Mouse (Mus musculus): ENCODE data around the gene Adprhl2. TPM values are rescaled to one million over a fixed set of nuclear protein-coding genes. Genes with fewer than 3 reads are reported as not detected.
A peak's percentile ranks its signal among the peaks of the same experiment; 100 is the strongest.

Gene Adprhl2
- polyA plus RNA-seq, 1 experiment: 37.7 TPM

GRCm38 (mm10) chr4:126309211-126309921, 12.1 kb downstream of the Adprhl2 start:
- TF ChIP-seq CTCF (IDR thresholded peaks at IDR 0.05; ENCODE audit: extremely low read depth, insufficient read depth, low read length): no peak
- no peak for TF ChIP-seq POLR2A (IDR thresholded peaks at IDR 0.05; ENCODE audit: extremely low read depth, insufficient read depth, low read length)

GRCm38 (mm10) chr4:126306827-126307226, 14.7 kb downstream of the Adprhl2 start:
- Histone ChIP-seq H3K4me3 (ENCODE audit: insufficient read depth, low read length) (no peak overlapping the region), H3K27ac (ENCODE audit: insufficient read depth, low read length) (no peak overlapping the region), H3K4me1 (ENCODE audit: control insufficient read depth, insufficient read depth, low read length) (no peaks in the 10 kb centered on the region)
- TF ChIP-seq POLR2A (IDR thresholded peaks at IDR 0.05; ENCODE audit: extremely low read depth, insufficient read depth, low read length) (no peak), CTCF (IDR thresholded peaks at IDR 0.05; ENCODE audit: extremely low read depth, insufficient read depth, low read length) (no peak)

More at GRCm38 (mm10) chr4:126309211-126309921, 12.1 kb downstream of the Adprhl2 start:
- H3K4me1 ChIP-seq (ENCODE audit: control insufficient read depth, insufficient read depth, low read length): no peaks in the 10 kb centered on the region
- H3K4me3 ChIP-seq (ENCODE audit: insufficient read depth, low read length): no peak overlapping the region
- no peak overlapping the region for H3K27ac ChIP-seq (ENCODE audit: insufficient read depth, low read length)

- no peak overlapping the region for H3K27ac ChIP-seq (ENCODE audit: insufficient read depth, low read length)
- H3K4me1 ChIP-seq (ENCODE audit: control insufficient read depth, insufficient read depth, low read length): no peaks in the 10 kb centered on the region
- no peak overlapping the region for H3K4me3 ChIP-seq (ENCODE audit: insufficient read depth, low read length)
- TF ChIP-seq POLR2A (IDR thresholded peaks at IDR 0.05; ENCODE audit: extremely low read depth, insufficient read depth, low read length) (no peak), CTCF (IDR thresholded peaks at IDR 0.05; ENCODE audit: extremely low read depth, insufficient read depth, low read length) (no peak)
Observed at GRCm38 (mm10) chr4:126306058-126306457, 15.4 kb downstream of the Adprhl2 start.

DNA sequence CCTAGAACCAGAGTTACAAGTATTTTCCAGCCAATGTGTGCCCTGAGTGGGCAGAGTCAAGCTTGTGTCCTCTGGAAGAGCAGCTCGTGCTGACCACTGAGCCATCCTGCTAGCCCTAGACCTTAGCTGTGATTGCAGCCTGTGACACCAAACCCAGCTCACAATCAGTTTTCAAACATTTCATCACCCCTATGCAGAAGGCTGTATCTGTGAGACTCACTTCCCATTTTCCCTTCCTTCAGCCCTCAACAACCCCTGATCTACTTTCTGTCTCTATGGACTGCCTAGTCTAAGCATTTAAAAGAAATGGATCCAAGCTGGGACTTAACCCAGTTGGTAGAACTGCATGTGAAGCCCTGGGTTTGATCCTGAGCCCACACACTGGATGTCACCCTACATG, 16.1 kb downstream of the Adprhl2 start:
- no peaks in the 10 kb centered on the region for H3K4me1 ChIP-seq (ENCODE audit: control insufficient read depth, insufficient read depth, low read length)
- H3K27ac ChIP-seq (ENCODE audit: insufficient read depth, low read length): no peak overlapping the region
- TF ChIP-seq CTCF (IDR thresholded peaks at IDR 0.05; ENCODE audit: extremely low read depth, insufficient read depth, low read length) (no peak), POLR2A (IDR thresholded peaks at IDR 0.05; ENCODE audit: extremely low read depth, insufficient read depth, low read length) (no peak)
- H3K4me3 ChIP-seq (ENCODE audit: insufficient read depth, low read length): no peak overlapping the region

DNA sequence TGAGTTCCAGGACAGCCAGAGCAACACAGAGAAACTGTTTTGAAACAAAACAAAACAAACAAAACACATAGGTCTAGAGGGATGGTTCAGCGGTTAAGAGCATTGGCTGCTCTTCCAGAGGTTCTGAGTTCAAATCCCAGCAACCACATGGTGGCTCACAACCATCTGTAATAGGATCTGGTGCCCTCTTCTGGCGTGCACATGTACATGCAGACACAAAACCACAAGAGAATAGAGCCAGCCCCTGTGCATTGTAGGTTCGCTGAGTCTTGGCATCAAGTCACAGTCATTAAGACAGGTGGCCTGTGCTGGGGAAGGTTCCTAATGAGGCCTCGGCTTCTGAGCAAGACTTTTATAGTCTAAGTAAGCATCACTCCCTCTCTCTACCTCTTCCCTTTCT, 17.6 kb downstream of the Adprhl2 start:
- Histone ChIP-seq H3K27ac (ENCODE audit: insufficient read depth, low read length) (no peak overlapping the region), H3K4me1 (ENCODE audit: control insufficient read depth, insufficient read depth, low read length) (no peaks in the 10 kb centered on the region), H3K4me3 (ENCODE audit: insufficient read depth, low read length) (no peak overlapping the region)
- TF ChIP-seq CTCF (IDR thresholded peaks at IDR 0.05; ENCODE audit: extremely low read depth, insufficient read depth, low read length): peak; percentile 22; the same call in 1 of the 2 replicates
- TF ChIP-seq POLR2A (IDR thresholded peaks at IDR 0.05; ENCODE audit: extremely low read depth, insufficient read depth, low read length): no peak

- Histone ChIP-seq H3K4me1 (ENCODE audit: control insufficient read depth, insufficient read depth, low read length) (no peaks in the 10 kb centered on the region), H3K4me3 (ENCODE audit: insufficient read depth, low read length) (no peak overlapping the region), H3K27ac (ENCODE audit: insufficient read depth, low read length) (no peak overlapping the region)
- TF ChIP-seq CTCF (IDR thresholded peaks at IDR 0.05; ENCODE audit: extremely low read depth, insufficient read depth, low read length): no peak
- TF ChIP-seq POLR2A (IDR thresholded peaks at IDR 0.05; ENCODE audit: extremely low read depth, insufficient read depth, low read length): no peak
Observed at GRCm38 (mm10) chr4:126301584-126302309, 19.8 kb downstream of the Adprhl2 start.

DNA sequence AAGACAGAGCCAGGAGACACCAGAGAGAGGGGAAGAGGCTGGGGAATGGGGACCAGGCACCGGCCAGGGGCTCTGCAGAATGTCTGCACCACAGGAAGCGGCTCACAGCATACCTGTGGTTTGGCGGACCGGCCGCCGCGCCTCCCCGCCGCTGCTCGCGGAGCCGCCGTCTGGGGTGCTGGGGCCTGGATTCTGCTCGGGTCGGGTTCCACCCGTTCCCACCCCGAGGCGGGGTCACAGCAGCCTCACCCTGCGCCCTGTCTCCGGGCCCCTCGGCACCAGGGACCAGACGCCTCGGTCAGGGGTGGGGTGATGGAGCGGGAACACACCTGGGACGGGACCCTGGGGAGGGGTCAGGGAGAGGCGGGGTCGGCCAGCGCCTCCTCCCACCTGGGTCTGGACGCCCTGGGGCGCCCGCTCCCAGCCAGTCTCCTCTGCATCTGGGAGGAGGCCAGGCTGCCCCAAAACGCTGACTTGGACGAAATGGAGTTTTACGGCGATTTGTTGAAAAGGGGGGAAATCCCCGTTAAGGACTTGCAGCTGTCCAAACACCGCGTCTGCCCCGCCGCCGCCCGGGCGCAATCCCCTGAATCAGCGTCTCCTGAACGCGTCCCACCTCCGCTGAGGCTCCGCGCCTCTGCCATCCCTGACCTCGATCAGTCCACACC, 20.5 kb downstream of the Adprhl2 start:
- TF ChIP-seq CTCF (IDR thresholded peaks at IDR 0.05; ENCODE audit: extremely low read depth, insufficient read depth, low read length) (no peak), POLR2A (IDR thresholded peaks at IDR 0.05; ENCODE audit: extremely low read depth, insufficient read depth, low read length) (no peak)
- no peak overlapping the region for H3K4me3 ChIP-seq (ENCODE audit: insufficient read depth, low read length)
- no peak overlapping the region for H3K27ac ChIP-seq (ENCODE audit: insufficient read depth, low read length)
- no peaks in the 10 kb centered on the region for H3K4me1 ChIP-seq (ENCODE audit: control insufficient read depth, insufficient read depth, low read length)

- TF ChIP-seq POLR2A (IDR thresholded peaks at IDR 0.05; ENCODE audit: extremely low read depth, insufficient read depth, low read length): no peak
- TF ChIP-seq CTCF (IDR thresholded peaks at IDR 0.05; ENCODE audit: extremely low read depth, insufficient read depth, low read length): no peak
- no peak overlapping the region for H3K27ac ChIP-seq (ENCODE audit: insufficient read depth, low read length)
- no peaks in the 10 kb centered on the region for H3K4me1 ChIP-seq (ENCODE audit: control insufficient read depth, insufficient read depth, low read length)
- H3K4me3 ChIP-seq (ENCODE audit: insufficient read depth, low read length): peak overlapping the region; percentile 14
Observed at GRCm38 (mm10) chr4:126296617-126297101, 24.8 kb downstream of the Adprhl2 start.

- TF ChIP-seq CTCF (IDR thresholded peaks at IDR 0.05; ENCODE audit: extremely low read depth, insufficient read depth, low read length): no peak
- no peak for TF ChIP-seq POLR2A (IDR thresholded peaks at IDR 0.05; ENCODE audit: extremely low read depth, insufficient read depth, low read length)
- Histone ChIP-seq H3K4me1 (ENCODE audit: control insufficient read depth, insufficient read depth, low read length) (no peaks in the 10 kb centered on the region), H3K4me3 (ENCODE audit: insufficient read depth, low read length) (no peak overlapping the region), H3K27ac (ENCODE audit: insufficient read depth, low read length) (no peak overlapping the region)
Observed at GRCm38 (mm10) chr4:126295937-126296336, 25.6 kb downstream of the Adprhl2 start.
